ENCODE assay signal across 17 mouse cellular contexts in genomic region chr3:88411681-88412080, GRCm38 (mm10). TPM values are rescaled to one million over a fixed set of nuclear protein-coding genes. Genes with fewer than 3 reads are reported as not detected.
DNase-seq lines count a peak whose midpoint lies in the region; ATAC-seq and TF ChIP-seq lines count a peak whose summit lies in the region.
"Had no signal": no experiment of that assay in that cellular context is flagged by ENCODE, and none has a peak within 500 bp of the region (broad histone marks: within the 10 kb centered on the region; RNA-seq: fewer than 3 reads in every experiment).

No protein-coding gene starts in this region.

- DNase-seq in limb, embryonic 10.5 days (ENCODE audit: low spot score): no peak
- peak; percentile 58 to 65 (median 63) for DNase-seq in liver, embryonic 14.5 days (ENCODE audit: low read depth in 3 of 3, low spot score in 3 of 3)
- no peak for DNase-seq in right cerebral cortex, postnatal 14 days
- no peak for DNase-seq in midbrain, embryonic 14.5 days
- no peak for DNase-seq in hindbrain, postnatal 0 days (ENCODE audit: low spot score)
- DNase-seq: cerebellum, postnatal 25 days; kidney, postnatal 4 days; lung, postnatal 4 days; right cerebral cortex, adult 18-20 months had no signal

- TF ChIP-seq EP300 in liver, embryonic 14.5 days (IDR thresholded peaks at IDR 0.05; ENCODE audit: low read depth): peak; percentile 48; the same call in 1 of the 2 replicates

- H3K36me3 ChIP-seq in limb, embryonic 15.5 days: peaks cover 54% of the 10 kb centered on the region
- H3K36me3 ChIP-seq in limb, embryonic 10.5 days: peaks cover 61% of the 10 kb centered on the region
- H3K36me3 ChIP-seq in liver, embryonic 14.5 days (replicated peaks; ENCODE audit: control insufficient read depth, insufficient read depth, low read depth): peaks cover 16% of the 10 kb centered on the region
- peaks cover 44% of the 10 kb centered on the region for H3K36me3 ChIP-seq in midbrain, embryonic 14.5 days (ENCODE audit: control insufficient read depth, insufficient read depth, low read length)
- peaks cover 31% of the 10 kb centered on the region for H3K36me3 ChIP-seq in hindbrain, postnatal 0 days (ENCODE audit: insufficient read depth, low read length)

- no peak for ATAC-seq in limb, embryonic 15.5 days (ENCODE audit: insufficient number of reproducible peaks, low FRiP score, low TSS enrichment, low read depth)
- ATAC-seq in erythroid progenitor cell, adult 5-6 weeks (replicated peaks; ENCODE audit: low FRiP score, poor library complexity, severe bottlenecking): peak; percentile 71
- ATAC-seq in liver, embryonic 14.5 days (ENCODE audit: insufficient read depth): peak; percentile 40
- no peak for ATAC-seq in midbrain, embryonic 14.5 days (ENCODE audit: low FRiP score, low TSS enrichment)
- no peak for ATAC-seq in hindbrain, postnatal 0 days
- ATAC-seq: midbrain, embryonic 15.5 days had no signal

- H3K4me1 ChIP-seq in limb, embryonic 15.5 days: peaks cover 38% of the 10 kb centered on the region
- peaks cover 37% of the 10 kb centered on the region for H3K4me1 ChIP-seq in limb, embryonic 10.5 days
- peaks cover 27 to 48% of the 10 kb centered on the region in 2 experiments for H3K4me1 ChIP-seq in liver, embryonic 14.5 days (replicated peaks; ENCODE audit: control insufficient read depth in 2 of 2, insufficient read depth in 2 of 2, low read length in 1 of 2)
- peaks cover 14% of the 10 kb centered on the region; the same call in 1 of the 2 replicates for H3K4me1 ChIP-seq in midbrain, embryonic 14.5 days (ENCODE audit: control insufficient read depth, insufficient read depth, low read length)
- H3K4me1 ChIP-seq in hindbrain, postnatal 0 days (ENCODE audit: insufficient read depth, low read length): no peaks in the 10 kb centered on the region

- H3K4me2 ChIP-seq in limb, embryonic 15.5 days: no peak overlapping the region
- peak overlapping the region; percentile 93 for H3K4me2 ChIP-seq in liver, embryonic 14.5 days (ENCODE audit: low read depth)
- H3K4me2 ChIP-seq in midbrain, embryonic 14.5 days (ENCODE audit: low read length): no peak overlapping the region
- H3K4me2 ChIP-seq in hindbrain, postnatal 0 days (ENCODE audit: low read depth, low read length): no peak overlapping the region
- H3K4me2 ChIP-seq: limb, embryonic 12.5 days; midbrain, embryonic 15.5 days; neural tube, embryonic 13.5 days had no signal

- no peaks in the 10 kb centered on the region for H3K27me3 ChIP-seq in limb, embryonic 15.5 days
- no peaks in the 10 kb centered on the region for H3K27me3 ChIP-seq in limb, embryonic 10.5 days (ENCODE audit: low read depth, poor library complexity, severe bottlenecking)
- H3K27me3 ChIP-seq in liver, embryonic 14.5 days (ENCODE audit: control insufficient read depth, insufficient read depth, low read length): no peaks in the 10 kb centered on the region
- H3K27me3 ChIP-seq in midbrain, embryonic 14.5 days (ENCODE audit: control insufficient read depth, insufficient read depth, low read length): no peaks in the 10 kb centered on the region
- no peaks in the 10 kb centered on the region for H3K27me3 ChIP-seq in hindbrain, postnatal 0 days (ENCODE audit: insufficient read depth, low read length)
- H3K27me3 ChIP-seq: forebrain, embryonic 12.5 days; limb, embryonic 12.5 days; midbrain, embryonic 15.5 days; neural tube, embryonic 13.5 days had no signal

- H3K4me3 ChIP-seq in limb, embryonic 15.5 days: no peak overlapping the region
- H3K4me3 ChIP-seq in limb, embryonic 10.5 days: no peak overlapping the region
- H3K4me3 ChIP-seq in liver, embryonic 14.5 days (ENCODE audit: insufficient read depth in 1 of 2, low read depth in 2 of 2, low read length in 2 of 2): no peak overlapping the region
- H3K4me3 ChIP-seq in midbrain, embryonic 14.5 days (replicated peaks; ENCODE audit: low read depth, low read length): no peak overlapping the region
- H3K4me3 ChIP-seq in hindbrain, postnatal 0 days (ENCODE audit: low read length): no peak overlapping the region
- H3K4me3 ChIP-seq: forebrain, embryonic 12.5 days; limb, embryonic 12.5 days; midbrain, embryonic 15.5 days; neural tube, embryonic 13.5 days had no signal

- H3K9ac ChIP-seq in limb, embryonic 15.5 days: 0 out of 2 replicates have a peak overlapping the region, but pooled peaks have one; percentile 2
- peak overlapping the region; percentile 40 for H3K9ac ChIP-seq in liver, embryonic 14.5 days (replicated peaks)
- H3K9ac ChIP-seq in midbrain, embryonic 14.5 days (replicated peaks; ENCODE audit: low read length): no peak overlapping the region
- no peak overlapping the region for H3K9ac ChIP-seq in hindbrain, postnatal 0 days (replicated peaks; ENCODE audit: low read length)
- H3K9ac ChIP-seq: forebrain, embryonic 12.5 days; limb, embryonic 12.5 days had no signal

- 89% methylated on average over 4 of the region's 4 CpGs for WGBS in limb, embryonic 15.5 days
- 91% methylated on average over 4 of the region's 4 CpGs for WGBS in limb, embryonic 10.5 days
- WGBS in liver, embryonic 14.5 days (ENCODE audit: insufficient replicate concordance): 43% methylated on average over 4 of the region's 4 CpGs
- 93% methylated on average over 4 of the region's 4 CpGs for WGBS in midbrain, embryonic 14.5 days
- 83% methylated on average over 4 of the region's 4 CpGs for WGBS in hindbrain, postnatal 0 days

- TF ChIP-seq CTCF in liver, embryonic 14.5 days (IDR thresholded peaks at IDR 0.05; ENCODE audit: low read depth): no peak
- TF ChIP-seq CTCF in hindbrain, postnatal 0 days (IDR thresholded peaks at IDR 0.05; ENCODE audit: low read depth): no peak

- no peak overlapping the region for H3K27ac ChIP-seq in limb, embryonic 15.5 days
- no peak overlapping the region for H3K27ac ChIP-seq in limb, embryonic 10.5 days
- H3K27ac ChIP-seq in liver, embryonic 14.5 days: peak overlapping the region; percentile 87
- no peak overlapping the region for H3K27ac ChIP-seq in midbrain, embryonic 14.5 days (replicated peaks; ENCODE audit: low read depth, low read length)
- no peak overlapping the region for H3K27ac ChIP-seq in hindbrain, postnatal 0 days
- H3K27ac ChIP-seq: forebrain, embryonic 12.5 days; midbrain, embryonic 15.5 days; neural tube, embryonic 13.5 days had no signal

- H3K9me3 ChIP-seq in limb, embryonic 15.5 days: no peaks in the 10 kb centered on the region
- H3K9me3 ChIP-seq in limb, embryonic 10.5 days (replicated peaks): no peaks in the 10 kb centered on the region
- H3K9me3 ChIP-seq in liver, embryonic 14.5 days (ENCODE audit: control insufficient read depth, low read length): no peaks in the 10 kb centered on the region
- no peaks in the 10 kb centered on the region for H3K9me3 ChIP-seq in midbrain, embryonic 14.5 days (ENCODE audit: control insufficient read depth, low read length)
- no peaks in the 10 kb centered on the region for H3K9me3 ChIP-seq in hindbrain, postnatal 0 days (ENCODE audit: low read length)
- H3K9me3 ChIP-seq: forebrain, embryonic 12.5 days; limb, embryonic 12.5 days; midbrain, embryonic 15.5 days; neural tube, embryonic 13.5 days had no signal

RNA-seq across cellular contexts. Expression of gene Pmf1, which starts 1.6 kb away (rescaled TPM):
- polyA plus RNA-seq in limb, embryonic 15.5 days (2015; fragmentation: Nextera tagmentation; extraction: Ambion mirVana): 94.9 and 106 TPM in 2 replicates
- 197 and 220 TPM in 2 replicates for polyA plus RNA-seq in limb, embryonic 10.5 days (2016; fragmentation: Nextera tagmentation; extraction: Ambion mirVana)
- 182 and 196 TPM in 2 replicates for total RNA-seq in erythroid progenitor cell, adult 5-6 weeks (2015; ENCODE audit: low replicate concordance)
- total RNA-seq in erythroid progenitor cell, adult 5-6 weeks (2017; ENCODE audit: low replicate concordance): 100 and 121 TPM in 2 replicates
- polyA plus RNA-seq in liver, embryonic 14.5 days (2012; rRNA removed): 59.1 and 60.6 TPM in 2 replicates
- polyA plus RNA-seq in liver, embryonic 14.5 days (2014; fragmentation: Nextera tagmentation; extraction: Ambion mirVana): 73.8 and 81.2 TPM in 2 replicates
- 24.9 and 28.3 TPM in 2 replicates for polyA plus RNA-seq in midbrain, embryonic 14.5 days (2014; fragmentation: Nextera tagmentation; extraction: Ambion mirVana)
- 39.4 and 60.4 TPM in 2 replicates for total RNA-seq in hindbrain, postnatal 0 days (2014; rRNA removed)
- 47.2 and 48.4 TPM in 2 replicates for polyA plus RNA-seq in hindbrain, postnatal 0 days (2015; fragmentation: Nextera tagmentation; extraction: Ambion mirVana)

RNA-seq across cellular contexts. Expression of gene Slc25a44, which starts 13.3 kb away (rescaled TPM):
- 16.5 and 17.1 TPM in 2 replicates for polyA plus RNA-seq in limb, embryonic 15.5 days (2015; fragmentation: Nextera tagmentation; extraction: Ambion mirVana)
- polyA plus RNA-seq in limb, embryonic 10.5 days (2016; fragmentation: Nextera tagmentation; extraction: Ambion mirVana): 16.7 and 18.0 TPM in 2 replicates
- 34.0 and 35.3 TPM in 2 replicates for total RNA-seq in erythroid progenitor cell, adult 5-6 weeks (2015; ENCODE audit: low replicate concordance)
- total RNA-seq in erythroid progenitor cell, adult 5-6 weeks (2017; ENCODE audit: low replicate concordance): 34.8 and 40.5 TPM in 2 replicates
- 8.8 and 9.2 TPM in 2 replicates for polyA plus RNA-seq in liver, embryonic 14.5 days (2012; rRNA removed)
- polyA plus RNA-seq in liver, embryonic 14.5 days (2014; fragmentation: Nextera tagmentation; extraction: Ambion mirVana): 9.9 and 11.7 TPM in 2 replicates
- polyA plus RNA-seq in midbrain, embryonic 14.5 days (2014; fragmentation: Nextera tagmentation; extraction: Ambion mirVana): 34.1 and 38.0 TPM in 2 replicates
- total RNA-seq in hindbrain, postnatal 0 days (2014; rRNA removed): 68.3 and 68.6 TPM in 2 replicates
- 31.9 and 34.1 TPM in 2 replicates for polyA plus RNA-seq in hindbrain, postnatal 0 days (2015; fragmentation: Nextera tagmentation; extraction: Ambion mirVana)

RNA-seq across cellular contexts. Expression of gene Bglap, which starts 27.4 kb away (rescaled TPM):
- polyA plus RNA-seq in limb, embryonic 15.5 days (2015; fragmentation: Nextera tagmentation; extraction: Ambion mirVana): 0.88 and 1.7 TPM in 2 replicates
- polyA plus RNA-seq in limb, embryonic 10.5 days (2016; fragmentation: Nextera tagmentation; extraction: Ambion mirVana): 0.79 TPM in 1 of 2 replicates, not detected in the other
- 3.6 TPM in 1 of 2 replicates, not detected in the other for total RNA-seq in erythroid progenitor cell, adult 5-6 weeks (2015; ENCODE audit: low replicate concordance)
- not detected in 2 replicates for total RNA-seq in erythroid progenitor cell, adult 5-6 weeks (2017; ENCODE audit: low replicate concordance)
- not detected in 2 replicates for polyA plus RNA-seq in liver, embryonic 14.5 days (2012; rRNA removed)
- not detected in 2 replicates for polyA plus RNA-seq in liver, embryonic 14.5 days (2014; fragmentation: Nextera tagmentation; extraction: Ambion mirVana)
- polyA plus RNA-seq in midbrain, embryonic 14.5 days (2014; fragmentation: Nextera tagmentation; extraction: Ambion mirVana): 0.66 TPM in 1 of 2 replicates, not detected in the other
- not detected in 2 replicates for total RNA-seq in hindbrain, postnatal 0 days (2014; rRNA removed)
- not detected in 2 replicates for polyA plus RNA-seq in hindbrain, postnatal 0 days (2015; fragmentation: Nextera tagmentation; extraction: Ambion mirVana)
- polyA plus RNA-seq: embryonic facial prominence, embryonic 11.5 days; forebrain, embryonic 12.5 days; heart, embryonic 14.5 days; limb, embryonic 12.5 days; neural tube, embryonic 13.5 days had no signal

RNA-seq across cellular contexts. Expression of gene Bglap2, which starts 33.2 kb away (rescaled TPM):
- polyA plus RNA-seq in limb, embryonic 15.5 days (2015; fragmentation: Nextera tagmentation; extraction: Ambion mirVana): 1.5 and 2.4 TPM in 2 replicates
- polyA plus RNA-seq in limb, embryonic 10.5 days (2016; fragmentation: Nextera tagmentation; extraction: Ambion mirVana): not detected in 2 replicates
- total RNA-seq in erythroid progenitor cell, adult 5-6 weeks (2015; ENCODE audit: low replicate concordance): not detected in 2 replicates
- 3.9 TPM in 1 of 2 replicates, not detected in the other for total RNA-seq in erythroid progenitor cell, adult 5-6 weeks (2017; ENCODE audit: low replicate concordance)
- not detected in 2 replicates for polyA plus RNA-seq in liver, embryonic 14.5 days (2012; rRNA removed)
- not detected in 2 replicates for polyA plus RNA-seq in liver, embryonic 14.5 days (2014; fragmentation: Nextera tagmentation; extraction: Ambion mirVana)
- polyA plus RNA-seq in midbrain, embryonic 14.5 days (2014; fragmentation: Nextera tagmentation; extraction: Ambion mirVana): not detected in 2 replicates
- total RNA-seq in hindbrain, postnatal 0 days (2014; rRNA removed): not detected in 2 replicates
- polyA plus RNA-seq in hindbrain, postnatal 0 days (2015; fragmentation: Nextera tagmentation; extraction: Ambion mirVana): not detected in 2 replicates
- polyA plus RNA-seq: embryonic facial prominence, embryonic 11.5 days; forebrain, embryonic 12.5 days; heart, embryonic 14.5 days; limb, embryonic 12.5 days; midbrain, embryonic 15.5 days; neural tube, embryonic 13.5 days had no signal

RNA-seq across cellular contexts. Expression of gene Bglap3, which starts 39.1 kb away (rescaled TPM):
- polyA plus RNA-seq in limb, embryonic 15.5 days (2015; fragmentation: Nextera tagmentation; extraction: Ambion mirVana): 34.8 and 39.9 TPM in 2 replicates
- polyA plus RNA-seq in limb, embryonic 10.5 days (2016; fragmentation: Nextera tagmentation; extraction: Ambion mirVana): 0.09 and 0.11 TPM in 2 replicates
- total RNA-seq in erythroid progenitor cell, adult 5-6 weeks (2015; ENCODE audit: low replicate concordance): not detected in 2 replicates
- total RNA-seq in erythroid progenitor cell, adult 5-6 weeks (2017; ENCODE audit: low replicate concordance): not detected in 2 replicates
- polyA plus RNA-seq in liver, embryonic 14.5 days (2012; rRNA removed): 0.27 and 0.38 TPM in 2 replicates
- 0.29 and 0.38 TPM in 2 replicates for polyA plus RNA-seq in liver, embryonic 14.5 days (2014; fragmentation: Nextera tagmentation; extraction: Ambion mirVana)
- polyA plus RNA-seq in midbrain, embryonic 14.5 days (2014; fragmentation: Nextera tagmentation; extraction: Ambion mirVana): not detected in 2 replicates
- total RNA-seq in hindbrain, postnatal 0 days (2014; rRNA removed): not detected in 2 replicates
- 0.15 TPM in 1 of 2 replicates, not detected in the other for polyA plus RNA-seq in hindbrain, postnatal 0 days (2015; fragmentation: Nextera tagmentation; extraction: Ambion mirVana)
- polyA plus RNA-seq: heart, embryonic 14.5 days; midbrain, embryonic 15.5 days; neural tube, embryonic 13.5 days had no signal

Comparison
In these comparisons a context has a peak if more than half of its experiments do, and no peak if none do; other contexts are left out.
1. ATAC-seq: peak in erythroid progenitor cell, adult 5-6 weeks (single experiment) and liver, embryonic 14.5 days (single experiment); none in limb, embryonic 15.5 days (single experiment), midbrain, embryonic 14.5 days (single experiment) and hindbrain, postnatal 0 days (single experiment).
2. H3K9ac ChIP-seq: peak in limb, embryonic 15.5 days (single experiment) and liver, embryonic 14.5 days (single experiment); none in midbrain, embryonic 14.5 days (single experiment) and hindbrain, postnatal 0 days (single experiment).
3. DNase-seq: peak in liver, embryonic 14.5 days (3 of 3); none in limb, embryonic 10.5 days (single experiment), right cerebral cortex, postnatal 14 days (single experiment), midbrain, embryonic 14.5 days (single experiment) and hindbrain, postnatal 0 days (single experiment).